Mouse (Mus musculus): ENCODE data around the gene Ndufa3. TPM values are rescaled to one million over a fixed set of nuclear protein-coding genes. Genes with fewer than 3 reads are reported as not detected.
"Not testable (repeated sequence)": the region's sequence is repeated elsewhere in the genome, so short reads cannot be mapped to it uniquely, and the experiment has no call there.

Ndufa3 gene
- 267 and 378 TPM in 2 replicates for polyA plus RNA-seq (2016; fragmentation: Nextera tagmentation; extraction: Ambion mirVana)

- peak within 1 kb of the TSS; percentile 79 for H3K4me3 ChIP-seq
- ATAC-seq (ENCODE audit: low FRiP score), result peak; percentile 96
- H3K36me3 ChIP-seq, result peaks cover 32% of the 10 kb centered on the region
- H3K27ac ChIP-seq, result peak within 1 kb of the TSS; percentile 57
- 2% methylated on average over 31 of the region's 32 CpGs for WGBS
- no peaks in the 10 kb centered on the region for H3K9me3 ChIP-seq (replicated peaks)
- peak within 1 kb of the TSS; percentile 83 for H3K9ac ChIP-seq
- peaks cover 12% of the 10 kb centered on the region for H3K4me1 ChIP-seq
- H3K4me2 ChIP-seq (replicated peaks), result peak within 1 kb of the TSS; percentile 83
- H3K27me3 ChIP-seq, result no peaks in the 10 kb centered on the region
These were observed at the start of gene Ndufa3 for GRCm38 (mm10) chr7:3617242-3617995. Gene Ndufa3 (plus strand): TSS chr7:3617373.

- WGBS, result 70% methylated on average over 6 of the region's 6 CpGs
- H3K9me3 ChIP-seq (replicated peaks), result no peaks in the 10 kb centered on the region
These were observed 47.4 kb upstream of the Ndufa3 start for GRCm38 (mm10) chr7:3569725-3570124.

GRCm38 (mm10) chr7:3570580-3570979, 46.6 kb upstream of the Ndufa3 start:
- 87% methylated on average over 3 of the region's 3 CpGs for WGBS
- H3K4me3 ChIP-seq, result not testable (repeated sequence)

More at GRCm38 (mm10) chr7:3569725-3570124, 47.4 kb upstream of the Ndufa3 start:
- Histone ChIP-seq H3K9ac (no peak overlapping the region), H3K36me3 (no peaks in the 10 kb centered on the region), H3K27ac (no peak overlapping the region), H3K27me3 (no peaks in the 10 kb centered on the region), H3K4me3 (no peak overlapping the region), H3K4me1 (no peaks in the 10 kb centered on the region), H3K4me2 (replicated peaks) (no peak overlapping the region)
- ATAC-seq (ENCODE audit: low FRiP score), result no peak

GRCm38 (mm10) chr7:3571847-3572246, 45.3 kb upstream of the Ndufa3 start:
- Histone ChIP-seq H3K27me3 (no peaks in the 10 kb centered on the region), H3K27ac (no peak overlapping the region), H3K9me3 (replicated peaks) (no peaks in the 10 kb centered on the region), H3K9ac (no peak overlapping the region), H3K4me2 (replicated peaks) (no peak overlapping the region), H3K36me3 (no peaks in the 10 kb centered on the region), H3K4me3 (no peak overlapping the region), H3K4me1 (no peaks in the 10 kb centered on the region)
- no peak for ATAC-seq (ENCODE audit: low FRiP score)
- 89% methylated on average over 1 of the region's 1 CpGs for WGBS

More at GRCm38 (mm10) chr7:3570580-3570979, 46.6 kb upstream of the Ndufa3 start:
- not testable (repeated sequence) for ATAC-seq (ENCODE audit: low FRiP score); H3K27me3 ChIP-seq; H3K4me1 ChIP-seq; H3K27ac ChIP-seq; H3K36me3 ChIP-seq; H3K9me3 ChIP-seq (replicated peaks); H3K4me2 ChIP-seq (replicated peaks); H3K9ac ChIP-seq

- ATAC-seq (ENCODE audit: low FRiP score), result no peak
- no peak overlapping the region for H3K27ac ChIP-seq
- no peaks in the 10 kb centered on the region for H3K4me1 ChIP-seq
- no peak overlapping the region for H3K4me2 ChIP-seq (replicated peaks)
- H3K4me3 ChIP-seq, result no peak overlapping the region
- H3K27me3 ChIP-seq, result no peaks in the 10 kb centered on the region
- H3K9ac ChIP-seq, result no peak overlapping the region
- no peaks in the 10 kb centered on the region for H3K9me3 ChIP-seq (replicated peaks)
- H3K36me3 ChIP-seq, result no peaks in the 10 kb centered on the region
- WGBS, result 63% methylated on average over 5 of the region's 5 CpGs
These were observed 43.0 kb upstream of the Ndufa3 start for GRCm38 (mm10) chr7:3574216-3574615.

GRCm38 (mm10) chr7:3576354-3577124, 40.6 kb upstream of the Ndufa3 start:
- Histone ChIP-seq H3K9me3 (replicated peaks) (no peaks in the 10 kb centered on the region), H3K4me1 (no peaks in the 10 kb centered on the region), H3K4me3 (no peak overlapping the region), H3K27ac (no peak overlapping the region), H3K27me3 (no peaks in the 10 kb centered on the region), H3K9ac (no peak overlapping the region), H3K4me2 (replicated peaks) (no peak overlapping the region), H3K36me3 (no peaks in the 10 kb centered on the region)
- WGBS, result 80% methylated on average over 5 of the region's 5 CpGs
- no peak for ATAC-seq (ENCODE audit: low FRiP score)

GRCm38 (mm10) chr7:3578196-3578595, 39.0 kb upstream of the Ndufa3 start:
- Histone ChIP-seq H3K4me3 (no peak overlapping the region), H3K9ac (no peak overlapping the region), H3K27me3 (no peaks in the 10 kb centered on the region), H3K27ac (no peak overlapping the region), H3K4me2 (replicated peaks) (no peak overlapping the region), H3K36me3 (no peaks in the 10 kb centered on the region), H3K4me1 (no peaks in the 10 kb centered on the region), H3K9me3 (replicated peaks) (no peaks in the 10 kb centered on the region)
- WGBS, result 79% methylated on average over 2 of the region's 2 CpGs
- no peak for ATAC-seq (ENCODE audit: low FRiP score)

GRCm38 (mm10) chr7:3578952-3579546, 38.1 kb upstream of the Ndufa3 start:
- H3K27me3 ChIP-seq, result no peaks in the 10 kb centered on the region
- H3K9ac ChIP-seq, result no peak overlapping the region
- H3K4me1 ChIP-seq, result no peaks in the 10 kb centered on the region
- H3K4me2 ChIP-seq (replicated peaks), result no peak overlapping the region
- no peak overlapping the region for H3K27ac ChIP-seq
- no peaks in the 10 kb centered on the region for H3K9me3 ChIP-seq (replicated peaks)
- H3K4me3 ChIP-seq, result no peak overlapping the region
- no peaks in the 10 kb centered on the region for H3K36me3 ChIP-seq
- 66% methylated on average over 6 of the region's 6 CpGs for WGBS
- ATAC-seq (ENCODE audit: low FRiP score), result no peak

GRCm38 (mm10) chr7:3580029-3580428, 37.1 kb upstream of the Ndufa3 start:
- H3K9me3 ChIP-seq (replicated peaks), result no peaks in the 10 kb centered on the region
- ATAC-seq (ENCODE audit: low FRiP score), result no peak
- no peaks in the 10 kb centered on the region for H3K4me1 ChIP-seq
- H3K9ac ChIP-seq, result no peak overlapping the region
- 63% methylated on average over 2 of the region's 2 CpGs for WGBS
- H3K27me3 ChIP-seq, result no peaks in the 10 kb centered on the region
- H3K4me3 ChIP-seq, result no peak overlapping the region
- no peaks in the 10 kb centered on the region for H3K36me3 ChIP-seq
- no peak overlapping the region for H3K4me2 ChIP-seq (replicated peaks)
- no peak overlapping the region for H3K27ac ChIP-seq

- WGBS, result 15% methylated on average over 6 of the region's 6 CpGs
- no peak for ATAC-seq (ENCODE audit: low FRiP score)
- Histone ChIP-seq H3K27me3 (no peaks in the 10 kb centered on the region), H3K4me2 (replicated peaks) (no peak overlapping the region), H3K9ac (no peak overlapping the region), H3K4me1 (no peaks in the 10 kb centered on the region), H3K4me3 (no peak overlapping the region), H3K36me3 (no peaks in the 10 kb centered on the region), H3K9me3 (replicated peaks) (no peaks in the 10 kb centered on the region), H3K27ac (no peak overlapping the region)
These were observed 31.4 kb upstream of the Ndufa3 start for GRCm38 (mm10) chr7:3585763-3586162.

- H3K9ac ChIP-seq, result no peak overlapping the region
- H3K4me3 ChIP-seq, result no peak overlapping the region
- no peaks in the 10 kb centered on the region for H3K36me3 ChIP-seq
- H3K4me1 ChIP-seq, result no peaks in the 10 kb centered on the region
- no peak overlapping the region for H3K4me2 ChIP-seq (replicated peaks)
- no peak for ATAC-seq (ENCODE audit: low FRiP score)
- H3K27ac ChIP-seq, result no peak overlapping the region
- H3K9me3 ChIP-seq (replicated peaks), result no peaks in the 10 kb centered on the region
- H3K27me3 ChIP-seq, result no peaks in the 10 kb centered on the region
- WGBS, result 5% methylated on average over 5 of the region's 5 CpGs
These were observed 30.9 kb upstream of the Ndufa3 start for GRCm38 (mm10) chr7:3586255-3586654.

- no peak overlapping the region for H3K9ac ChIP-seq
- H3K4me1 ChIP-seq, result no peaks in the 10 kb centered on the region
- H3K27me3 ChIP-seq, result no peaks in the 10 kb centered on the region
- H3K4me3 ChIP-seq, result no peak overlapping the region
- ATAC-seq (ENCODE audit: low FRiP score), result no peak
- no peak overlapping the region for H3K4me2 ChIP-seq (replicated peaks)
- no peaks in the 10 kb centered on the region for H3K36me3 ChIP-seq
- H3K9me3 ChIP-seq (replicated peaks), result no peaks in the 10 kb centered on the region
- WGBS, result 69% methylated on average over 1 of the region's 1 CpGs
- no peak overlapping the region for H3K27ac ChIP-seq
These were observed 29.9 kb upstream of the Ndufa3 start for GRCm38 (mm10) chr7:3587292-3587691.

All from hindbrain, embryonic 12.5 days (tissue).